ENCODE assay signal across 15 mouse cellular contexts in the genomic region with DNA sequence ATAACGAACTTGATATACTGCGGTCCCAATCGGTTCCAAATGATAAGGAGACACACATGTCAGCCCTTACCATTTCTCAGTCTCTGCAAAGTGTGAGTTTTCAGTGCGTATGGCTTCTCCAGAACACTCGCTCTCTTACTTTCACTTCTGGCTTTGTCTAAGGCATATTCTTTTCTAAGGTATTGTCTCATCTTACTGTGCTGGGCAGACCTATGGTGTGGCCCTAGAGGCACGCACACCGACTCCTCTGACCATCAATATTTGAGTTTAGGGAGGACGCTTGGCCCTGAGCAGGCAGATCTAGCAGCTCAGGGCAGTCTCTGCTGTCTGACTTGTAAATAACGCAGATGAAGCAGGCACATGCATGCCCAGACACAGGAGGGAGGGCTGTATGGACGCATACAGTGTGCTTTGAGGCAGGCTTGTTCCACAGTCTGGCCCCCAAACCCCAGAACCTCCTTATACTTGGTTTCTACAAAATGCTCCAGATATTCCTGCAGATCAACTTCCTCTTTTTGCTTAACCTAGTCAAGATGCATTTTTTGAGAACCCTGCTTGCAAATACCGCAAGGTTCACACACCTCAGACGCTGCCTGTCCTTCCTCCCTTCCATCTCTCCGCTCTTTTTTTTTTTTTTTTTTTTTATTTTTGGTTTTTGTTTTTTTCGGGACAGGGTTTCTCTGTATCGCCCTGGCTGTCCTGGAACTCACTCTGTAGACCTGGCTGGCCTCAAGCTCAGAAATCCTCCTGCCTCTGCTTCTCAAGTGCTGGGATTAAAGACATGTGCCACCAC. TPM values are rescaled to one million over a fixed set of nuclear protein-coding genes. Genes with fewer than 3 reads are reported as not detected.
A peak's percentile ranks its signal among the peaks of the same experiment; 100 is the strongest.
DNase-seq lines count a peak whose midpoint lies in the region; ATAC-seq lines count a peak whose summit lies in the region.
"Had no signal": no experiment of that assay in that cellular context is flagged by ENCODE, and none has a peak within 500 bp of the region (broad histone marks: within the 10 kb centered on the region; RNA-seq: fewer than 3 reads in every experiment).

No protein-coding gene starts in this region.

- no peaks in the 10 kb centered on the region for H3K4me1 ChIP-seq in limb, embryonic 11.5 days (ENCODE audit: control insufficient read depth, insufficient read depth, low read length)
- H3K4me1 ChIP-seq in limb, embryonic 10.5 days: no peaks in the 10 kb centered on the region
- H3K4me1 ChIP-seq in liver, embryonic 16.5 days (ENCODE audit: control insufficient read depth, low read depth, low read length): peaks cover 36% of the 10 kb centered on the region
- H3K4me1 ChIP-seq in stomach, embryonic 16.5 days (ENCODE audit: control insufficient read depth, insufficient read depth, low read length): peaks cover 3% of the 10 kb centered on the region; the same call in 1 of the 2 replicates
- H3K4me1 ChIP-seq: embryonic facial prominence, embryonic 15.5 days; neural tube, embryonic 12.5 days had no signal

- ATAC-seq in limb, embryonic 11.5 days (ENCODE audit: insufficient number of reproducible peaks, low FRiP score, low TSS enrichment, low read depth): 0 out of 2 replicates have a peak, but pooled peaks have one; percentile 44
- no peak for ATAC-seq in liver, embryonic 16.5 days (ENCODE audit: low read depth)
- ATAC-seq in stomach, embryonic 16.5 days (ENCODE audit: insufficient read depth, low FRiP score): no peak

- H3K36me3 ChIP-seq in limb, embryonic 11.5 days (ENCODE audit: control insufficient read depth, insufficient read depth, low read length): no peaks in the 10 kb centered on the region
- H3K36me3 ChIP-seq in limb, embryonic 10.5 days: peaks cover 7% of the 10 kb centered on the region
- peaks cover 7% of the 10 kb centered on the region for H3K36me3 ChIP-seq in liver, embryonic 16.5 days (ENCODE audit: control insufficient read depth, insufficient read depth)
- H3K36me3 ChIP-seq in stomach, embryonic 16.5 days (ENCODE audit: control insufficient read depth, insufficient read depth, low read length): no peaks in the 10 kb centered on the region
- H3K36me3 ChIP-seq: neural tube, embryonic 12.5 days had no signal

- H3K27me3 ChIP-seq in limb, embryonic 11.5 days (ENCODE audit: control insufficient read depth, insufficient read depth, low read length): no peaks in the 10 kb centered on the region
- H3K27me3 ChIP-seq in limb, embryonic 10.5 days (ENCODE audit: low read depth, poor library complexity, severe bottlenecking): no peaks in the 10 kb centered on the region
- H3K27me3 ChIP-seq in liver, embryonic 16.5 days (ENCODE audit: control insufficient read depth, insufficient read depth, low read depth, low read length): no peaks in the 10 kb centered on the region
- H3K27me3 ChIP-seq in stomach, embryonic 16.5 days (ENCODE audit: control insufficient read depth, insufficient read depth, low read length): no peaks in the 10 kb centered on the region
- H3K27me3 ChIP-seq: embryonic facial prominence, embryonic 15.5 days; neural tube, embryonic 12.5 days had no signal

- no peak overlapping the region for H3K4me3 ChIP-seq in limb, embryonic 11.5 days (ENCODE audit: low read depth, low read length)
- no peak overlapping the region for H3K4me3 ChIP-seq in limb, embryonic 10.5 days
- H3K4me3 ChIP-seq in liver, embryonic 16.5 days (ENCODE audit: low read depth, low read length): peak overlapping the region; percentile 7; the same call in 1 of the 2 replicates
- no peak overlapping the region for H3K4me3 ChIP-seq in stomach, embryonic 16.5 days (replicated peaks; ENCODE audit: low read length)
- H3K4me3 ChIP-seq: embryonic facial prominence, embryonic 15.5 days; neural tube, embryonic 12.5 days had no signal

- no peak for DNase-seq in limb, embryonic 11.5 days (ENCODE audit: low spot score)
- DNase-seq in limb, embryonic 10.5 days (ENCODE audit: low spot score): no peak
- DNase-seq in T-cell, adult 2 months (ENCODE audit: low spot score): peak; percentile 26
- no peak for DNase-seq in adrenal gland, postnatal 14 days
- DNase-seq in right cerebral cortex, adult 18-20 months: no peak
- no peak for DNase-seq in layer of hippocampus, adult 9-11 months
- DNase-seq: adrenal gland, postnatal 10 days; cerebellum, postnatal 14 days; kidney, postnatal 25 days; lung, postnatal 36 days had no signal

- no peak overlapping the region for H3K27ac ChIP-seq in limb, embryonic 11.5 days (replicated peaks; ENCODE audit: low read depth, low read length)
- H3K27ac ChIP-seq in limb, embryonic 10.5 days: no peak overlapping the region
- no peak overlapping the region for H3K27ac ChIP-seq in liver, embryonic 16.5 days (ENCODE audit: low read length)
- H3K27ac ChIP-seq in stomach, embryonic 16.5 days (ENCODE audit: low read length): no peak overlapping the region; the same call in 1 of the 2 replicates
- H3K27ac ChIP-seq: embryonic facial prominence, embryonic 15.5 days; hindbrain, embryonic 14.5 days; neural tube, embryonic 12.5 days had no signal

- H3K9me3 ChIP-seq in limb, embryonic 11.5 days (ENCODE audit: control insufficient read depth, low read length): no peaks in the 10 kb centered on the region
- no peaks in the 10 kb centered on the region for H3K9me3 ChIP-seq in limb, embryonic 10.5 days (replicated peaks)
- H3K9me3 ChIP-seq in liver, embryonic 16.5 days (replicated peaks; ENCODE audit: control insufficient read depth, low read length): no peaks in the 10 kb centered on the region
- no peaks in the 10 kb centered on the region; the same call in 1 of the 2 replicates for H3K9me3 ChIP-seq in stomach, embryonic 16.5 days (replicated peaks; ENCODE audit: control insufficient read depth, low read length)
- H3K9me3 ChIP-seq: embryonic facial prominence, embryonic 15.5 days; neural tube, embryonic 12.5 days had no signal

- no peak overlapping the region for H3K9ac ChIP-seq in limb, embryonic 11.5 days (ENCODE audit: low read length)
- no peak overlapping the region for H3K9ac ChIP-seq in liver, embryonic 16.5 days (ENCODE audit: low read depth, low read length)
- H3K9ac ChIP-seq in stomach, embryonic 16.5 days (ENCODE audit: low read length): 0 out of 2 replicates have a peak overlapping the region, but pooled peaks have one; percentile 26
- H3K9ac ChIP-seq: embryonic facial prominence, embryonic 15.5 days; hindbrain, embryonic 14.5 days; neural tube, embryonic 12.5 days had no signal

- H3K4me2 ChIP-seq in limb, embryonic 11.5 days (ENCODE audit: low read depth, severe bottlenecking): no peak overlapping the region
- peak overlapping the region; percentile 17; the same call in 1 of the 2 replicates for H3K4me2 ChIP-seq in liver, embryonic 16.5 days (ENCODE audit: low read depth, low read length)
- no peak overlapping the region for H3K4me2 ChIP-seq in stomach, embryonic 16.5 days (ENCODE audit: low read depth, low read length)
- H3K4me2 ChIP-seq: embryonic facial prominence, embryonic 15.5 days; hindbrain, embryonic 14.5 days; neural tube, embryonic 12.5 days had no signal

- 91% methylated on average over 14 of the region's 15 CpGs for WGBS in limb, embryonic 11.5 days
- WGBS in limb, embryonic 10.5 days: 92% methylated on average over 15 of the region's 15 CpGs
- 66% methylated on average over 15 of the region's 15 CpGs for WGBS in liver, embryonic 16.5 days (ENCODE audit: insufficient replicate concordance)
- WGBS in stomach, embryonic 16.5 days: 83% methylated on average over 15 of the region's 15 CpGs

RNA-seq across cellular contexts. Expression of gene Sgpp1, which starts 8.0 kb away (rescaled TPM):
- 11.5 and 12.0 TPM in 2 replicates for polyA plus RNA-seq in limb, embryonic 11.5 days (2014; fragmentation: Nextera tagmentation; extraction: Ambion mirVana)
- 5.1 and 6.7 TPM in 2 replicates for polyA plus RNA-seq in limb, embryonic 10.5 days (2016; fragmentation: Nextera tagmentation; extraction: Ambion mirVana)
- polyA plus RNA-seq in liver, embryonic 16.5 days (2015; fragmentation: Nextera tagmentation; extraction: Ambion mirVana): 10.9 and 11.5 TPM in 2 replicates
- 15.8 and 16.8 TPM in 2 replicates for polyA plus RNA-seq in stomach, embryonic 16.5 days (2015; fragmentation: Nextera tagmentation; extraction: Ambion mirVana)
- 89.2 and 93.5 TPM in 2 replicates for total RNA-seq in adrenal gland, postnatal 14 days (2021)

RNA-seq across cellular contexts. Expression of gene Wdr89, which starts 58.2 kb away (rescaled TPM):
- polyA plus RNA-seq in limb, embryonic 11.5 days (2014; fragmentation: Nextera tagmentation; extraction: Ambion mirVana): 14.4 and 15.6 TPM in 2 replicates
- polyA plus RNA-seq in limb, embryonic 10.5 days (2016; fragmentation: Nextera tagmentation; extraction: Ambion mirVana): 15.2 and 17.5 TPM in 2 replicates
- polyA plus RNA-seq in liver, embryonic 16.5 days (2015; fragmentation: Nextera tagmentation; extraction: Ambion mirVana): 2.8 and 3.6 TPM in 2 replicates
- 8.3 and 11.6 TPM in 2 replicates for polyA plus RNA-seq in stomach, embryonic 16.5 days (2015; fragmentation: Nextera tagmentation; extraction: Ambion mirVana)
- 3.6 and 5.0 TPM in 2 replicates for total RNA-seq in adrenal gland, postnatal 14 days (2021)
